Mouse (Mus musculus) brain, embryonic 14.5 days (tissue): ENCODE data around the gene Pou4f1.

ENCODE experiments used
- CTCF ChIP-seq: fragments of 200-500 bp; IDR thresholded peaks from 2 replicates; pipeline ENCODE4 v1.5.1; 2012; ENCODE audit warnings: inconsistent platforms, mild to moderate bottlenecking, moderate library complexity, borderline replicate concordance; ENCODE audit not compliant: insufficient read depth, insufficient read length; ENCODE audit errors: extremely low read depth
- POLR2A ChIP-seq: fragments of 200-500 bp; IDR thresholded peaks from 2 replicates; pipeline ENCODE4 v1.6.1; 2012; ENCODE audit warnings: mild to moderate bottlenecking, inconsistent platforms, borderline replicate concordance; ENCODE audit not compliant: poor library complexity, insufficient read depth, insufficient read length, severe bottlenecking; ENCODE audit errors: extremely low read depth

- TF ChIP-seq POLR2A (no peak), CTCF (no peak)
Measured at GRCm38 (mm10) chr14:104434293-104434692, 33.5 kb downstream of the Pou4f1 start.
